Mouse (Mus musculus): ENCODE data around the gene Atp5j2.

DNA sequence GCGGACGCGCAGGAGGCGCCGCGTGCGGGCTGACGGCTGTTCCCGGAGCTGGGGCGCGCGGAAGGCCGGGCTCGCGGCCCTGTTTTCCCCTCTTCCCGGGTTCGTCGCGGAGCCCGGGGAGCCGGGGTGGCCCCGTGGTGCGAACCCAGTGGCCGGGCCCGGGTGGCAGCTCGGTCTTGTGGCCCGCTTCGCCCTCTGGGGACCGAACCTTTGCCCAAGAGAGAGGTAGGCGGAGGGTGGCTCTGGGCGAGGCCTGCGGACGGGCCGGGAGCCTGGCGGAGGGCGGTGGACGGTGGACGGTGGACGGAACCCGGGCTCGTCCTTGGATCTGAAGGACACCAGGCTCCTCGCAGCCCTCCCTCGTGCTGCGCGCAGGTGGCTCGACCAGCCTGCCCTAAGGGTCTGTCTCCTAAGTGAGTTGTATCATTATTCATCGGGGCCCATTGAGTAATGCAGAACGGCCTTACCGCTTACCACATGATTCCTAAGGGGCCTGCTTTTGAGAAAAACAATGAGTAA, 40.1 kb upstream of the Atp5j2 start:
- TF ChIP-seq TAL1 (IDR thresholded peaks at IDR 0.05; ENCODE audit: low read length): no peak
- TF ChIP-seq CTCF (IDR thresholded peaks at IDR 0.05 in 2 of 3, conservative IDR thresholded peaks at IDR 0.05 in 1 of 3; ENCODE audit: control insufficient read depth in 1 of 3, insufficient read depth in 1 of 3, low read depth in 2 of 3, low read length in 3 of 3, poor library complexity in 1 of 3, severe bottlenecking in 1 of 3): no peak
- no peak for TF ChIP-seq MAZ (IDR thresholded peaks at IDR 0.05; ENCODE audit: low read depth, low read length)
- no peak for TF ChIP-seq TCF12 (IDR thresholded peaks at IDR 0.05; ENCODE audit: low read depth, low read length)
